Mouse (Mus musculus) liver, embryonic 12.5 days (tissue): ENCODE measurements around the gene Gm20767. TPM values are rescaled to one million over a fixed set of nuclear protein-coding genes. Genes with fewer than 3 reads are reported as not detected.
"Not testable (repeated sequence)": the region's sequence is repeated elsewhere in the genome, so short reads cannot be mapped to it uniquely, and the experiment has no call there.

Source experiments
- ATAC-seq: fragments of 200-750 bp; cut with Nextera tagmentation; 2 replicates; pipeline ENCODE4 v1.8.0; 2017; ENCODE audit warnings: moderate number of reproducible peaks, mild to moderate bottlenecking, moderate library complexity
- H3K27ac ChIP-seq: fragments of 300-500 bp; sonication (generic); 2 replicates; pipeline ENCODE4 v1.5.1; 2016; ENCODE audit warnings: mild to moderate bottlenecking
- H3K27me3 ChIP-seq: fragments of 300-500 bp; sonication (generic); replicated peaks from 2 replicates; pipeline ENCODE4 v1.6.1; 2016; ENCODE audit warnings: mild to moderate bottlenecking, moderate library complexity
- H3K36me3 ChIP-seq: fragments of 300-500 bp; sonication (generic); 2 replicates; pipeline ENCODE4 v1.6.1; 2016; ENCODE audit warnings: mild to moderate bottlenecking, moderate library complexity
- H3K4me1 ChIP-seq: fragments of 300-500 bp; sonication (generic); 2 replicates; pipeline ENCODE4 v1.6.1; 2016
- H3K4me2 ChIP-seq: fragments of 300-500 bp; sonication (generic); 2 replicates; pipeline ENCODE4 v1.6.1; 2016; ENCODE audit warnings: mild to moderate bottlenecking, moderate library complexity
- H3K4me3 ChIP-seq: fragments of 300-500 bp; sonication (generic); 2 replicates; pipeline ENCODE4 v1.5.1; 2016; ENCODE audit warnings: mild to moderate bottlenecking, moderate library complexity
- H3K9ac ChIP-seq: fragments of 300-500 bp; sonication (generic); 2 replicates; pipeline ENCODE4 v1.6.1; 2016; ENCODE audit warnings: mild to moderate bottlenecking, moderate library complexity
- H3K9me3 ChIP-seq: fragments of 300-500 bp; sonication (generic); replicated peaks from 2 replicates; pipeline ENCODE4 v1.6.1; 2016; ENCODE audit warnings: mild to moderate bottlenecking, moderate library complexity
- WGBS: fragments of 180-500 bp; shearing (Covaris S2); methylation state at CpG from one replicate; pipeline ENCODE4 v1.1.7; 2016; ENCODE audit not compliant: insufficient replicate concordance; 5-methylcytosine and 5-hydroxymethylcytosine counted together
- polyA plus RNA-seq: library from polyadenylated mRNA; unstranded; fragments of >200 nt; fragmentation: Nextera tagmentation; extraction: Ambion mirVana; gene quantifications from 2 replicates; pipeline ENCODE4 v1.2.1, GENCODE M21; 2016

The Gm20767 gene
- polyA plus RNA-seq, 1 experiment from 2014 or later: not detected

DNA sequence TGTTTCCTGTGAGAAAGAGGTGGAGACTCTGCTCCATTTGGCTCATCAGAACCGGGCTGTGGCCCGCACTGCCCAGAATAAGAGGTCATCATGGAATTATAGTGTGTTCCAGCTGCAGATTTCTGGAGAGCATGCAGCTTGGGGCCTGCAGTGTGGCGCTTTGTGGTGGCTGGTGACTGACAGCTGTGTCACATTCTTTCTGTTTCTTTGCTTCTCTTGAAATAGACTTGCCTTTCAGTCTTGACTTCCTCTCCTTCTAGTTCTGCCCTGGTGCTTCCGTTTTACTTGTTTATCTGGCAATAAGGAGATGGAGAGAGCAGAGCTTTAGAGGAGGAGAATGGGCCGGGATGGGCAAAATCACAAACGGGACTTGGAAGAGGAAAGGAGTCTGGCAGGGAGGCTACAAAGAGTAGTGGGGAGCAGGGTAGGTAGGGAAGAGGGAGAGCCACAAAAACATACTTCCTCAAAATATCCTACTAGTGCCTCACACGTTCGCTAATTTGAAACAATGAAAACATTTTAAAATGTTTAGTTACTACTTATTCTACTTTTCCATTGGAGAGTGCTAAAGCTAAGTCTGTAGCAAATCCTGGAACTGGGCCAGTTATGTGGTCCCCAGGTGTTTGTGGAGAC is 56.3 kb downstream of the Gm20767 start:
- 54% methylated on average over 7 of the region's 8 CpGs for WGBS
- not testable (repeated sequence) for H3K27me3 ChIP-seq, H3K4me1 ChIP-seq, H3K27ac ChIP-seq, H3K9ac ChIP-seq, H3K4me3 ChIP-seq, H3K4me2 ChIP-seq, ATAC-seq, H3K36me3 ChIP-seq, H3K9me3 ChIP-seq

Other genes starting within 250 kb of the Gm20767 start
- gene Tcstv1, start 245.5 kb upstream of the Gm20767 start, polyA plus RNA-seq: not detected in 2 replicates
- not detected in 2 replicates for gene Gm21761, start 211.0 kb upstream of the Gm20767 start, polyA plus RNA-seq
- not detected in 2 replicates for gene B020031M17Rik, start 189.4 kb upstream of the Gm20767 start, polyA plus RNA-seq
- not detected in 2 replicates for gene Gm36079, start 113.2 kb upstream of the Gm20767 start, polyA plus RNA-seq
- gene Gm21188, start 88.1 kb upstream of the Gm20767 start, polyA plus RNA-seq: not detected in 2 replicates
- not detected in 2 replicates for gene Gm21818, start 32.2 kb downstream of the Gm20767 start, polyA plus RNA-seq
- not detected in 2 replicates for gene Gm21762, start 75.7 kb downstream of the Gm20767 start, polyA plus RNA-seq
- not detected in 2 replicates for gene Gm21731, start 98.9 kb downstream of the Gm20767 start, polyA plus RNA-seq
- not detected in 2 replicates for gene AF067061, start 122.9 kb downstream of the Gm20767 start, polyA plus RNA-seq
- gene BC147527, start 160.1 kb downstream of the Gm20767 start, polyA plus RNA-seq: 0.33 and 0.43 TPM in 2 replicates
- gene Tcstv3, start 176.6 kb downstream of the Gm20767 start, polyA plus RNA-seq: not detected in 2 replicates